Mouse (Mus musculus) frontal cortex, postnatal 25 days (tissue): ENCODE measurements around the gene Kif22.

Source experiments
- DNase-seq, 2 experiments: peaks; one replicate each; pipeline ENCODE4 v3.0.0; 2022; ENCODE audit warnings: low spot score in 2 of 2

The Kif22 gene

DNA sequence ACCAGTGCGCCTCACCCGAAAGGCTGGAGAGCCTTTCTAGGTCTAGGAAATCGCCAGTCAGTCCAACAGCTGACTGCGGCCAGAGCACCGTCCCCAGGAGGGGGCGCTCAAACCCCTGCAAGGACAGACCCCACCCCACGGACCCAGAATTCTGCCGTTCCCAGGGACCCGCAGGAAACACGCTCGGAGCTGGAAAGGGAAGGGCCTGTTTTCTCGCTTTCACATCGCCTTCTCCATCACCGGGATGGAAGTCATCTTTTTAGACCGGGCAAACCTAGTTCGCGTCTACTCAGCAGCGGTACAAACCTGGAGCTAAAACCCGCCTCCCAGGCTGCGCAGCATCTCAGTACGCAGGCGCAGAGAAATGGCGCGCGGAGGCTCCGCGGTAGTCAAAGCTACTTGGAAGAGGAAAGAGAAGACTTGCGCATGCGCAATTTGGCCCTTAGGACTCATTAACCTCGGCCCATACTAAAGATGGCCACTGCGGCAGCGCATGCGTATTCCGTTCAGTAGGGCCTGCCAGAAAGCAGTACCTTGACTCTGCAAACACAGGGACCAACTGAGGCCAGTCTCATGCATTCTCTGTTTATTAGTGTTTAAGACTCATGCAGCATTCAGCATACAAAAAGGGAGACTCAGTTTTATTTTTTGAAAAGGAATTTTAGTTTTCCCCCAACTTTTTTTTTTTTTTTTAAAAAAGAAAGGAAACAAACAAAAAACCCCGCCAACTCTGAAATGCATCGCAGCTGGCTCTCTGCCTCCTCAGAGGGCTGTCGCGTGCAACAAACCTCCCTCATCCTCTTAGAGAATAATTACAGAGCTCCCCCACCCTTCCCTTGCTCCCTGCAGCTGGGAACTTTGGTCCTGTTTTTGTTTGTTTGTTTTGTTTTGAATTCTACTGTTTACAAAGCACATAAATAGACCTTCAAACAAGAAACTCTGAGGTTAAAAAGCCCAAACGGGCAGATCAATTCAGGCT is 25.0 kb downstream of the Kif22 start, which contains the start of gene Pagr1a:
Gene Pagr1a (minus strand): TSS at position 382 of the 979 bp plus-strand sequence.
- DNase-seq = peak; percentile 95 to 96

DNA sequence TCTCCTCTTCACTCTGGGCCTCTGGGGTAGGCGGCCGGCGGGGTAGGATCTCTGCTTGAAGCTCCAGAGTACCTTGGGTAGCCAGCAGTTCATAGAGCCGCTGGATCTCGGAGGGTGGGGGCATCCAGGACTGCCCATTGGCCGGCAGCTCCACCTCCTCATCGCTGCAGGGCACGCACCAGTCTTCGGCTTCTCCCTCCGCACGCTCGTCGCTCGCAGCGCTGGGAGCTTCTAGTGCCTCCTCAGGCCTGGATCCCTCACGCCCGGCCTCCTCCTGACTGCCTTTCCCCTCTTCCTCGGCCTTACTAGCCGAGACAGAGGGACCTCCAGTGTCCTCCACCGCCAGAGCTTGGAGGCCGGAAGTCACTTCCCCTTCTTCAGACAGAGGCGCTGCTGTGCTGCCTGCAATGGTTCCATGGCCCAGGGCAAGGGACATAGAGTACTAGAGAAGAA is 25.8 kb downstream of the Kif22 start:
- DNase-seq = no peak

DNA sequence TGATC is 26.0 kb downstream of the Kif22 start, which contains the start of gene Pagr1b:
Gene Pagr1b (minus strand): TSS at position 4 of the 5 bp plus-strand sequence.
- DNase-seq = no peak

DNA sequence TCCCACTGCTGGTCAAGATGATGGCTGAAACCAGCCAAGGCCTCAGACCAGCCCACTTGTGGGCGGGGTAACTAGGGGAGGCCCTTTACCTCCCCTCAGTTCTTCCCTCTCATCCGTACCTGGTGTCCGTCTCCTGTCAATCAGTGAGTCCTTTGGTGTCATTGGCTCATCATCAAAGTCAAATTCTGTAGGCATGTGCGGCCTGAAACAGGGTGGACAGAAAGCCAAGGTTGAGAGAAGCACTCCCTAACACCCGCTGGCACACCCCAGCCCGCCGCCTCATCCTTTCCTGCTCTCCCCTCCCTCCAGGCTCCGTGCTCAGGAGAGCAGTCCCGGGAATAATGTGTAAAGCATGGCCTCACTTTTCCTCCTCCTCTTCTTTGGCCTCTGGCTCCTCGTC is 26.2 kb downstream of the Kif22 start:
- no peak for DNase-seq

DNA sequence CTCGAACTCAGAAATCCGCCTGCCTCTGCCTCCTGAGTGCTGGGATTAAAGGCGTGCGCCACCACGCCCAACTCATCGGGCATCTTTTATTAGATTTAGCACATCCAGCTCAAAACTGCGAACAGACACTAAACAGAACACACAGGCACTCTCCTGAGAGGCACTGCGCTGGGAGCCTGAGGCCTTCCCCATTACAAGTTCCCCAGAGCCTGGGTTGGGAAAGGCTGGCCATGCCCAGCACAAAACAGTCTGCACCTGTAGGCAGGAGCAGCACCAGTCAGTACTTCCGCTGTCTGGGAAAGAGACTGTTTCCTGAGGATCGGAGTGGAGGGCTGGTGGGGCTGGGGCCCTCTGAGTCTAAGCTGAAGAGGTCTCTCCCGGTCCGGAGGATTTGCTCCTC is 27.3 kb downstream of the Kif22 start:
- no peak for DNase-seq

DNA sequence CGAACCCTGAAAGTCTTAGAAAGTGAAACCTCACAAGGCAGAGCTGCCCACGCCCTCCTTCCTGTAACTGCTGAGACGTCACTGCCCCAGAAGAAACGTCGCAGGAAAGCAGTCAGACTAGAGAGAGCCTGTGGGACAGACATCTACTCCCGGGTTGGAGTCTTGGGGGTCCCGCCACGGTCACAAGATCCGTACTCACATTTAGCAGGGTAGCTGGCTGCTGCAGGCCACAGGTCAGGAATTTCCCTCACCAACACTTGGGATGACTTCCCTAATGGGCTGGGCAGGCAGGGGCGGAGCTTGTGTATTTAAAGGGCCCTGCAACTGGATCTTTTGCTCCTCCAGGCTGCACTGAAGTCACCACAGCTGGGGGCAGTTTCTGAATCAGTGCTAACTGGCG is 28.0 kb downstream of the Kif22 start, which contains the start of gene Mvp:
Gene Mvp (minus strand): TSS at position 302 of the 400 bp plus-strand sequence.
- no peak for DNase-seq

DNA sequence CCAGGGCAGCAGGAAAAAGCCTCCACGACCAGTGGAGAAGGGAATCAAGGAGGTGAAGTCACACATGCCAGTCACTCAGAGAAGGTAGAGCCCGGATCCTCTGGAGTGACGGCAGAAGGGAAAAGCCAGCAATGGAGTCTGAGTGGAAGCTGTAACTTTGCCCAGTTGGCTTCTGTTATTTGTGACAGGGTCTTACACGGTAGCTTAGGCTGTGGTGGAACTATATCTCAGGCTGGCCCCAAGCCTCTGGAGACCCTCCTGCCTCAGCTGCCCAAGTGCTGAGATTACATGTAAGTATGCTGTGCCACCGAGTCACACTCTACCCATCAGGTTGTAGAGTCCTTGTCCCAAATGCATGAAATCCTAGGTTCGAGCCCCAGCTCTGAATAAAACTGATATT is 28.9 kb downstream of the Kif22 start:
- no peak for DNase-seq

DNA sequence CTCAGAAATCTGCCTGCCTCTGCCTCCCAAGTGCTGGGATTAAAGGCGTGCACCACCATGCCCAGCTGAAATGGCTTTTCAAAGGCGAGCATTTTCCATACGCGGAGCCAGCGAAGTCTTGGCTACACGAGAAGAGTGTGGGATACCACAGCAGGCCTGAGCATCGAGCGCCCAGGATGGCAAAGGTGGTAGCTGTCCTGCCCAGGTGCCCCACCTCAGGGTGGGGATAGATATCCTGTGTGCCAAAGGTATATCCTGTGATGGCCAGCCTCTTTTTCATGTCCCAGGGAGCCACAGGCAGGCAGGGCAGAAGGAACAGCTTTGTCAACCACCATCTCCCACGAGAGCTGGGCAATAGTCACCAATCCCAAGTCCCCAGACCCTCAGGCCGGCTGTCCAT is 29.4 kb downstream of the Kif22 start:
- no peak for DNase-seq

DNA sequence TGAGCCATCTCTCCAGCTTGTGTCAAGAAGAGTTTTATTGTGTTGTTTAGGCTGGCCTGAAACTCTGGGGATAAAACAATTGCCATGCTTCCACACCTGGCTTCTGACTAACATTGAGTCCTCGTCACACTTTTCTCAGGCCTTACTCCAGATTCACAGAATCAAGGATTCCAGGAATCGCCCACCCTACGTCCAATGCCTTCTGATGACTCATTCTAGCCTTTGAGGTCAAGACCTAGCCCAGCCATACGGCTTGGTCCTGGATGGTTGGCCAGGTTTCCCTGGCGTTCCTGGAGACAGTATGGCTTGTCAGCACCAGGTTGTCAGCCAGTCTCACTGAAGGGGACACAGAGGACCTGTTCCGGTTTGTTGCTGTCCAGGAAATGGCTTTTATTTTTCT is 29.9 kb downstream of the Kif22 start:
- no peak for DNase-seq

DNA sequence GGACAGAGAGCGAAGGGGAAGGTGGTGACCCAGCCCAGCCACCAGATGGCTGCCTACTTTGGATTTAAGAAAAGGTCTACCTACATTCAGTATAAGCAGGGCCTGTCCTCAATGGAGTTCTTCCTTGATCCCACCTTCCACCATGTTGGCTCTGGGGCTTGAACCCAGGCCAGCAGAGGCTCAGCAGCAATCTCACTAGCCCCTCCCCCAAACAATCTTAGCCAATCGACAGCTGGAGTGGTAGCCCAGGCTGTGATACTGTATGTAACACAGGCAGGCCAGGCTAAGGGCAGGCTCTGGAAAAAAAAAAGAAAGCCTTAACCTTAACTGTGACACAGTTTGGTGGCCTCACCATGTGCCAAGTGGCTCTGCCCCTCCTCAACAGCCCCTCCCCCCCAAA is 30.6 kb downstream of the Kif22 start:
- DNase-seq = no peak

DNA sequence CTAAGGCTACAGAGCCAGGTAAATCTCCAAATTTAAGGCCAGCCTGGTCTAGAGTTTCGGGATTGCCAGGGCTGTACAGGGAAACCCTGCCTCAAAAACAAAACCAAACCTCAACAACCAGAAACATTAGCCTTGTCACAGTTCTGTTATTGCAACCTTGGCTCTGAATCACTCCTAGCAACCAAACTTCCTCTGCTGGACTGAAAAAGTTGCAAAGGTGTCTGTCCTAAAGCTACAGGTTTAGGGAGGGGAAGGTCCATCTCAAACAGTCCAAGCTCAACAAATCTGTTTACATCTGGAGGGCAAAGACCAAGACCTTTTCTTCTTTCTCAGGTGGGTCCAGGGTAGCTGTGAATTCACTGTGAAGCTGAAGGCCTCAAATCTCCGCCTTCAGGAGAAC is 31.2 kb downstream of the Kif22 start:
- no peak for DNase-seq

DNA sequence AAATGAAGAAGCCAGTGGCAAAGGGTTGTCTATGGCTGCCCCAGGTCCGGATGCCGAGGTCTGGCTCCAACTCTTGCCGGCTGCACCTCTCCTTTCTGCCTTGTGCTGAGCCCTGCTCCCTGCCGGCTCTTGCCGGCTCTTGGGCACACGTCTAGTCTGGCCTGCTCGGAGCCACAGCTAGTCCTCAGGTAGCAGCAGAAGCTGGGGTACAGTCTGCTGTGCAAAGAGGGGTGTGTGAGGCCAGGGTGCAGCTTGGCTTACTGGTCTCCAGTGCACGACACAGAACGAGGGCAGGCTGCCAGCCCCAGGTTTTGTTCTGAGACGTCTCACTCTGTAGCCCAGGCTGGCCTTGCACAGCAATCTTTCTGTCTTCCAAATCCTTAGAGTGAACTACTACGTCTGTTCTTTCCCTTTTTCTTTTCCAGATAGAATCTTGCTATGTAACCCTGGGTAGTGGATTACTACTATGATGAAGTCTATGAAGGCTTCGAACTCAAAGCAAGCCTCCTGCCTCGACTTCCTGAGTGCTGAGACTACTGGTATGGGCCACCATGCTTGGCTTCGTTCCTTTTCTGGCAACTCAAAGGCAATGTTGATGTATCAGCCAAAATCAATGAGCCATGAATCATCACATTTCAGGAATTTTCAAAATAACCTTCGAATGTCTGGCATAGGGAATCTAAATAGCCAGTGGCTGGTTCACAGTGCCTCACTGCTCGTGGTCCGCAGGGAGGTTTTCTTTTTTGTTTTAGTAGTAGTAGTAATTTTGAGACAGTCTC is 32.8 kb downstream of the Kif22 start:
- no peak for DNase-seq

DNA sequence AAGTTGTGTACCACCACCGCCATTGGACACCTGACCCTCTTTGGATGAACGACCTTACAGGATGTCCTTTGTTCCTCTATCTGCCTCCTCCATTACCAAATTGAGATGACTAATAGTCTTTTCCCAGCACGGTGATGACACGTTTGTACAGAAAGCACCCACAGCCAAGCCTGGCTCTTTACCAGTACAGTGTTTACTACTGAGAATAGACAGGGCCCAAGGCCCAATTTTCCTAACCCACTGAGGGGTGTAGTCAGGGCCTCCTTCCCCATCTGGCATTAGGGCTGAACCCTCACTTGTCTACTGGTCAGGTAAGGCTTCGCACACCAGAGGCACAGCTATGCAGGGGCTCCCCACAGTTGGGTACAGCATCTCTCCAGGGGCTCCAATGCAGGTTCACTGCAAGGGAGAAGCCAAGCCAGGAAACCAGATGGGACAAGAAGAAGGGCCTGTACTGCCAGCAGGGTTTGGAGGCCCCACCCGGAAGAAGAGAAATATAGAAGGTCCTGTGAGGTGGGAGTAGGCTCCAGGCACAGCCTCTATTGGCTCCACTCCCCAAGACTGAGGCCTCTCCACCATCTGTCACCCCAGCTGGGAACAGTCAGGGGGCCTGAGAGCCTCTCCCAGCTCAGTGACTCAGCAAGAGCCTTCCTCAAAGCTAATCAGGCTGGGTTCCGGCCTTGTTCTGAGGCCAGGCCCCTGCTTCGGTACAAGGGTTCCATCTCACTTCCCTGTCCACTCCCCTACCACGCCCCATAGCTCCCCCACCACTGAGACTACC is 33.8 kb downstream of the Kif22 start:
- DNase-seq = peak in 1 of 2 experiments; percentile 69

DNA sequence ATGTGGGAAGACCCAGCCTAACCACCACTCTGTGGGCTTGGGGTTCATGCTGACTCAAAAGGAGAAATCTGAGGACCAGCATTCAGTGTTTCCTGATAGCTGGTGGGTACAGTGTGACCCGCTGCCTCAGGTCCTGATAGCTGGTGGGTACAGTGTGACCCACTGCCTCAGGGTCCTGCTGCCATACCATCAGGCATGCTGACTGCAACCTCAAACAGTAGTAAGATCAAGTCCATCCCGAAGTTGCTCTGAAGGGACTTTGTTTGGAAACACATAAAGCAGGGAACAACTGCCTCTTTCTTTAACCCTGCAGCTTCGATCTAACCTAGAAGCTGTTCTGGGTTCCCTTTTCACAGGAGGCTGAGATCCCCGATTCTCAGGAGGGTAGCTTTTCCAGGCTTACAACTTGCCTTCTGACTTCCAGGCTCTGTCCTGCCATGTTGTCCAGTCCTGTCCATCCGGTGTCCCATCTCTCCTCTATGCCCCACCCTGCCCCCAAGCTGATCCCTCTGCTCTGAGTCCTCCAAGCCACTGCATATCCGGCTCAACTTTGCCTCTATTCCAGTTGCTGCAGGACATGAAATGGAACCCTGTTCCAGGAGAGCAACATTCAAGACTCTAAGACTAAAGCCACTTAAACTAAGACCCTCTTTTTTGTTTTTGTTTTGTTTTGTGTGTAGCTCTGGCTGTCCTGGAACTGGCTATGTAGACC is 34.8 kb downstream of the Kif22 start:
- DNase-seq = no peak

DNA sequence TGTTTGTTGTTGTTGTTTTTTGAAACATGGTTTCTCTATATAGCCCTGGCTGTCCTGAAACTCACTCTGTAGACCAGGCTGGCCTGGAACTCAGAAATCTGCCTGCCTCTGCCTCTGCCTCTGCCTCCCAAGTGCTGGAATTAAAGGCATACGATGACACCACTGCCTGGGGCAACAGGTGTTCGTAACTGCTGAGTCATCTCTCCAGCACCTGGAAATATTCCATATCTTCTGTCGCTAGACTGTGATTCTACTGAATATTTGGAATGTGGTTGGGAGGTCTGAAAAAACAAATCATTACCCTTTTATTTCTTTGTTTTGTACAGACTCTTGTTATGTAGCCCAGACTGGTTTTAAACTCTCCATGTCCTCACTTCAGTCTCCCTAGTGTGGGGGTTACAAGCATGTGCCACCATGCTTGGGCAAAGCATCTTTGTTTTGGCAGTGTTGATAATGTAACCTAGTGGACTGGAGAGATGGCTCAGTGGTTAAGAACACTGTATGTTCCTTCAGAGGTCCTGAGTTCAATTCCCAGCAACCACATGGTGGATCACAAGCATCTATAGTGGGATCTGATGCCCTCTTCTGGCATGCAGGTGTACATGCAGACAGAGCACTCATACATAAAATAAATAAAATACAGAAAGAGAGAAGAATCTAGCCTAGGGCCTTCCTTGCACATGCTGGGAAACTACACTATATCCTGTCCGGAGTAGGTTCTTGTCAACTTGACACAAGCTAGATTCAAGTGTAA is 38.0 kb downstream of the Kif22 start:
- no peak for DNase-seq

DNA sequence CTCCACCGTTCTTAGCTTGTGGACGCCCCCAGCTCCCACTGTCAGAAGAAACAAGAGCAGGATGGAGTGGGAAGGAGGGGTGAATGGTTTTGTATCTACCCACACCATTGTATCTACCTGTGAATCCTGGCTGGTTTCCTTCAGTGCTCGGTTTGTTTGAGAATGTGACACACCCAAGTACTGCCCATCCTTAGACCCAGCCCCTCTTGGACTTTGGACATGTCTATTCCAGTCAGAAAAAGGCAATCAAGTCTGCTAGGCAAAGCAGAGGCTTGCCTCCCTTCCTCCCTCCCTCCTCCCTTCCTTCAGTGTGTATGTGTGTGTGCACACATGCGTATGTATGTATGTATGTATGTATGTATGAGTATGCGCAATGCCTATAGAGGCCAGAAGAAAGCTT is 38.7 kb downstream of the Kif22 start:
- DNase-seq = no peak

DNA sequence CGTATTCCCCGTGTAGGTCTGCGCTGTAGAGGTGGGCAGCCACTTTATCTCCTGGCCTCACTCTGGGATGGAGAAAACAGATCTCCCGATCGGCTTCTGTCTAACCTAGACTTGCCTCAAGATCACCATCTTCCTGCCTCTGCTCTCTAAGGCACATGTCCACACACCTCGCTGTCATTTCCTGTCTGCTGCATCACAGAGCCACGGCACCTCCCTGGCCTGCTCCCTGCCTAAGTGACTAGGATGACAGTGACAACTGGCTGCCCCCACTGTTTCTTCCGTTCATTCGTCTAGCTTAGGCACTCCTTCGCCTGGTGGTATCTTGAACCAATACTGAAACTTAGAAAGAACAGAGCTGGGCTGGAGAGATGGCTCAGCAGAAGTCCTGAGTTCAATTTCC is 42.7 kb downstream of the Kif22 start:
- DNase-seq = no peak

DNA sequence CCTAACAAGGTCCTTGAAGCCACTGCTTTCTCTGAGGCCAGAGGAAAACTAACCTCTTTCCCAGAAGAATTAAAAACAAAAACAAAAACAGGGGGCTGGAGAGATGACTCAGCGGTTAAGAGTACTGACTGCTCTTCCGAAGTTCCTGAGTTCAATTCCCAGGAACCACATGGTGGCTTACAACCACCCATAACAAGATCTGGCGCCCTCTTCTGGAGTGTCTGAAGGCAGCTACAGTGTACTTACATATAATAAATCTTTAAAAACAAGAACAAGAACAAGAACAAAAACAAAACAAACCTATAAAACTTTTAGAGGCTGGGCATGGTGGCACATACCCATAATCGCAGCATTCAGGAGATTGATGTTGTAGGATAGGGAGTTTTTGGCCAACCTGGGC is 45.8 kb downstream of the Kif22 start:
- no peak for DNase-seq

DNA sequence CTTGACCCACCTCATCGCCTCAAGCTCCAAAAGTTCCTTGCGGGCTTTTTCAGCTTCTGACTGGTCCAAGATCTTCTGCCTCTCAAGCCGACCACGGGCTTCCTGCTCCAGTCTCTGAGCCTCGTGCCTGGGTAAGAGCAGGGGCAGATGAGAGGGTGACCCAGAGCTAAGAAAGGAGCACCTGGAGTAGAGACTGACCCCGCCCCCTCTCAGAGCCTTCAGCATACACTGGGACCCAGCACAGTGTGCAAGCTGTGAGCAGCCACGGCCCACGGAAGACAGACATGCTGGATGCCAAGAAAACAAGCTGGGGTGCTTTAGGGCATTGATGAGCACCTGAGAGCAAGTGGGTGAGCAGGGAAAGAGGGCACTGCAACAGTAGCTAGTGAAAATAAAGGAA is 53.5 kb downstream of the Kif22 start:
- DNase-seq = no peak

DNA sequence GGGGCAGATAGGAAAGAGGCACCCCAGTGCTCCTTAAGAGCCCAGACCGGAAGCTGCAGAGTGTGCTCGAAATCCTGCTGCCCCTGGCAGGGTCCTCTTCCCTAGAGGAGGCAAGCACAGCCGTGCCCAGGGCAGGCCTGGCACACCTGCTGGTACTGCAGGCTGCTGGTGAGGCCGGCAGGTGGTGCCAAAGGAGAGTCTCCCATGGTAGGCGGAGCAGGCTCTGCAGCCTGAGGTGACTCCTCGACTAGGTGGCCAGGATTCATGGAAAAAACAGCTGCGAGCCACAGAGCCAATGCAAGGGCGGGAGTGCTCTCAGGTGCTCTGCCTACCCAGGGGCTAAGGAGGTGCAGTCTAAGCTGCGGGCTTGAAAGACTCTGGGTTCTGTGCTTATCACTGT is 56.0 kb downstream of the Kif22 start:
- no peak for DNase-seq
